Mouse (Mus musculus): ENCODE measurements at regions not wholly inside any gene's neighbourhood (a gene's known extent, or its start where the extent isn't known, plus 50 kb on each side); places are given as distances from the start of the nearest gene placed in this dataset.

DNA sequence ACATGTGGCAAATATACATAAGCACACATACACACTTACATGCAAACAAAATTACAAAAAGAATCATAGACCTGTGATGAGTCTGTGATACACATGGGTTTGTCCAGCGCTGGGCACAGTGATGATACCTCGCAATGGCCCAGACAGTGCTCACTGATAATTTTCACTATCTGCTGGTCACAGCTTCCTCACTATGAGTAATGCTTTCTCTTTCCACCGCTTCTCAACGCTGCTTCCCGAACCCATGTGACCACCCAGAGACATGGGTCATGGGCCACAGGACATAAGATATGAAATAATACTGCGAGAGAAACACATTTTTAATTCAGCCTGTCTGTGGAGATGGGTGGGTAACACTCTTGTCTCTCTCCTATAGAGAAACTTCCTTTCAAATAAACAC lies 76.5 kb upstream of the Bmp2k start:
- TF ChIP-seq TAL1 (IDR thresholded peaks at IDR 0.05; ENCODE audit: low read length) (peak; percentile 97), GATA1 (IDR thresholded peaks at IDR 0.05; ENCODE audit: low read length) (peak; percentile 98)
